Mouse (Mus musculus) C2C12 (cell line): ENCODE data around the gene Ubxn11.

Experiments used
- CEBPB ChIP-seq: IDR thresholded peaks from one replicate; pipeline ENCODE4 v1.6.1; 2011; ENCODE audit warnings: low read depth, mild to moderate bottlenecking, control low read depth, moderate library complexity
- CTCF ChIP-seq: IDR thresholded peaks from one replicate; pipeline ENCODE4 v1.5.1; 2011; ENCODE audit not compliant: control insufficient read depth, insufficient read depth, insufficient read length
- FOSL1 ChIP-seq: IDR thresholded peaks from one replicate; pipeline ENCODE4 v1.8.0; 2011; ENCODE audit warnings: mild to moderate bottlenecking, low read length; ENCODE audit not compliant: poor library complexity, insufficient read depth, severe bottlenecking
- MAX ChIP-seq: IDR thresholded peaks from one replicate; pipeline ENCODE4 v1.6.1; 2011; ENCODE audit warnings: mild to moderate bottlenecking, control low read depth
- MYOD1 ChIP-seq: IDR thresholded peaks from one replicate; pipeline ENCODE4 v1.6.1; 2011; ENCODE audit warnings: low read depth; ENCODE audit not compliant: control insufficient read depth, insufficient read length
- MYOG ChIP-seq: IDR thresholded peaks from one replicate; pipeline ENCODE4 v1.6.1; 2011; ENCODE audit not compliant: control insufficient read depth, insufficient read length; ENCODE audit errors: extremely low read depth
- USF1 ChIP-seq: IDR thresholded peaks from one replicate; pipeline ENCODE4 v1.6.1; 2011; ENCODE audit warnings: low read depth, mild to moderate bottlenecking, control low read depth, moderate library complexity

GRCm38 (mm10) chr4:134061944-134062446 lies 40.4 kb upstream of the Ubxn11 start:
- TF ChIP-seq CTCF (no peak), MYOG (no peak), CEBPB (no peak), USF1 (no peak), FOSL1 (no peak), MAX (no peak), MYOD1 (peak; percentile 40)
